Mouse (Mus musculus): ENCODE measurements around the gene Dnah7c. TPM values are rescaled to one million over a fixed set of nuclear protein-coding genes. Genes with fewer than 3 reads are reported as not detected.
A peak's percentile ranks its signal among the peaks of the same experiment; 100 is the strongest.
"Not testable (repeated sequence)": the region's sequence is repeated elsewhere in the genome, so short reads cannot be mapped to it uniquely, and the experiment has no call there.

Dnah7c gene
- polyA plus RNA-seq, 1 experiment from 2014 or later, result 0.15 TPM

- not testable (repeated sequence) for H3K27me3 ChIP-seq; H3K27ac ChIP-seq (replicated peaks); H3K4me3 ChIP-seq; ATAC-seq (replicated peaks); H3K4me1 ChIP-seq; H3K9me3 ChIP-seq; H3K9ac ChIP-seq (replicated peaks); H3K4me2 ChIP-seq (replicated peaks); H3K36me3 ChIP-seq
- WGBS, result 80% methylated on average over 3 of the region's 3 CpGs
Measured at GRCm38 (mm10) chr1:46764600-46764999, 339.2 kb downstream of the Dnah7c start.

GRCm38 (mm10) chr1:46769318-46769717, 343.9 kb downstream of the Dnah7c start:
- not testable (repeated sequence) for ATAC-seq (replicated peaks); H3K4me1 ChIP-seq

DNA sequence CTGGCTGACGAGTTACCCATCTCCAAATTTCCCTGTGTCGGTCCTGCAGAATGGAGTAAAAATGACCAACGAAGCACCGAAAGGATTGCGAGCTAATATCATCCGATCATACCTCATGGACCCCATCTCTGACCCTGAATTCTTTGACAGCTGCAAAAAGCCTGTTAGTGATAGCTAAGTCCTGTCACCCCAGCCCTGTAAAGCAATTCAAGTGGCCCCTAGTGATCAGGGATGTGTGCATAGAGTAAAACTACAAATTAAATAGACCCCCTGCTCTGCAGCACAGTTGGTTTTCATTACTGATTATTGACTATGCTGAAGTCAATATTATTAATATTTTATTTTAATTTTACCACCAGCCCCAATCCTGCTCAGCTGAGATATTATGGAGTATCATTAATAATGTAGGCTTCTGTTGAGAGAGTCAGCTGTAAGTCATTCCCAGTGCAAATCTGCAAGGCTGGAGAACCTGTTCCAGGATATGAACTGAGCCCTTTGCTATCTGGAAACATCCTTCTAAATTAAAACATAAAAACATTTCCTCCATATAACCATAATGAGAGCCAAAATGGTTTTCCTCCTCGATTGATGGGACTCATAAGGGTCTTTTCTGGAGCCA, 344.8 kb downstream of the Dnah7c start:
- H3K9me3 ChIP-seq; H3K36me3 ChIP-seq; H3K27ac ChIP-seq (replicated peaks); H3K4me2 ChIP-seq (replicated peaks); H3K4me1 ChIP-seq; H3K27me3 ChIP-seq; ATAC-seq (replicated peaks); H3K9ac ChIP-seq (replicated peaks); H3K4me3 ChIP-seq: not testable (repeated sequence)
- WGBS, result 89% methylated on average over 7 of the region's 7 CpGs

More at GRCm38 (mm10) chr1:46769318-46769717, 343.9 kb downstream of the Dnah7c start:
- not testable (repeated sequence) for H3K4me2 ChIP-seq (replicated peaks); H3K27me3 ChIP-seq; H3K36me3 ChIP-seq; H3K9me3 ChIP-seq; H3K27ac ChIP-seq (replicated peaks); H3K4me3 ChIP-seq; H3K9ac ChIP-seq (replicated peaks)

DNA sequence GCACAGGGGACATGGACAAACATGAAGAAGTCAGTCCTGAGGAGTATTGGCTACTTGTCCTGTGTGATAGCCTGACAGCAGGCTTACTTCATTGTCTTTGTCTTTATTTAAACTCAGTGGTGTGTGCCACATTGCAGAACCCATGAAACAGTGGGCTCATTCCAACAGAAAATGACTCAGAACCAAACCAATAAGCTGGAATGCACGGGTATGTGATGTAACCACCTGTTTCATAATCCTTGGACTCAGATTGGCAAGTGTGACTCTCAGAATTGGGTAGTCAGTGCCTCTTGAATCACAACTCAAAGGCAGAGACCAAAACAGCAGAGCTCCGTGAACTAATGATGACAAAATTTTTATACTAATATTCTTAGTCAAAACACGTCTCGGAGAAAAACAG, 356.8 kb downstream of the Dnah7c start:
- not testable (repeated sequence) for H3K27me3 ChIP-seq; H3K36me3 ChIP-seq; H3K9ac ChIP-seq (replicated peaks); H3K9me3 ChIP-seq; H3K4me3 ChIP-seq; H3K4me1 ChIP-seq; H3K27ac ChIP-seq (replicated peaks); ATAC-seq (replicated peaks); H3K4me2 ChIP-seq (replicated peaks)
- 85% methylated on average over 4 of the region's 4 CpGs for WGBS

DNA sequence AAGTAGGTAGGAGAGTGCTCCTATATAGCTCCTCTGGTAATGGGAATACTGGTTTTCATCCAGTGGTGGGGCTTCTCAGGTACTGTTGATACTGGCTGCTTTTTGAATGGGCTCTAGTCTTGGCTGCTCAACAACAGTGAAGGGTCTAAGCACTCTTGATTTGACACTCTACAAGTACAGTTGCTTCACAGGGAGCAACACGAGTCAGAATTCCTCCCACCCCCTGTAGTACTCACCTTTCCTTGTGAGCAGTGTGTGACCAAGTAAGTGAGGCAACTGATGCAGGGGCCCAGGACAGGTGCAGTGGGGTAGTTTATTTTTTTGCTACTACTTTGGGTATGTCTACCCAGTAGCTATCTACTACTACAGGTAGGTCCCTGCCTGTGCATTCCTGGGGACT, 379.7 kb downstream of the Dnah7c start:
- 94% methylated on average over 1 of the region's 1 CpGs for WGBS
- H3K4me1 ChIP-seq, result no peaks in the 10 kb centered on the region
- ATAC-seq (replicated peaks), result no peak
- H3K9ac ChIP-seq (replicated peaks), result no peak overlapping the region
- H3K4me3 ChIP-seq, result no peak overlapping the region
- no peaks in the 10 kb centered on the region for H3K36me3 ChIP-seq
- H3K9me3 ChIP-seq, result no peaks in the 10 kb centered on the region
- no peaks in the 10 kb centered on the region for H3K27me3 ChIP-seq
- no peak overlapping the region for H3K4me2 ChIP-seq (replicated peaks)
- no peak overlapping the region for H3K27ac ChIP-seq (replicated peaks)

GRCm38 (mm10) chr1:46808630-46809029, 383.2 kb downstream of the Dnah7c start:
- not testable (repeated sequence) for ATAC-seq (replicated peaks); H3K9me3 ChIP-seq; H3K36me3 ChIP-seq; H3K9ac ChIP-seq (replicated peaks); H3K4me1 ChIP-seq; H3K4me3 ChIP-seq; H3K4me2 ChIP-seq (replicated peaks); H3K27ac ChIP-seq (replicated peaks); H3K27me3 ChIP-seq
- 90% methylated on average over 4 of the region's 4 CpGs for WGBS

- H3K27ac ChIP-seq (replicated peaks), result no peak overlapping the region
- no peaks in the 10 kb centered on the region for H3K4me1 ChIP-seq
- H3K4me2 ChIP-seq (replicated peaks), result no peak overlapping the region
- no peak overlapping the region for H3K4me3 ChIP-seq
- ATAC-seq (replicated peaks), result no peak
- H3K36me3 ChIP-seq, result peaks cover 34% of the 10 kb centered on the region
- no peaks in the 10 kb centered on the region for H3K27me3 ChIP-seq
- no peaks in the 10 kb centered on the region for H3K9me3 ChIP-seq
- no peak overlapping the region for H3K9ac ChIP-seq (replicated peaks)
- 95% methylated on average over 5 of the region's 5 CpGs for WGBS
Measured at GRCm38 (mm10) chr1:46817934-46818333, 392.5 kb downstream of the Dnah7c start.

DNA sequence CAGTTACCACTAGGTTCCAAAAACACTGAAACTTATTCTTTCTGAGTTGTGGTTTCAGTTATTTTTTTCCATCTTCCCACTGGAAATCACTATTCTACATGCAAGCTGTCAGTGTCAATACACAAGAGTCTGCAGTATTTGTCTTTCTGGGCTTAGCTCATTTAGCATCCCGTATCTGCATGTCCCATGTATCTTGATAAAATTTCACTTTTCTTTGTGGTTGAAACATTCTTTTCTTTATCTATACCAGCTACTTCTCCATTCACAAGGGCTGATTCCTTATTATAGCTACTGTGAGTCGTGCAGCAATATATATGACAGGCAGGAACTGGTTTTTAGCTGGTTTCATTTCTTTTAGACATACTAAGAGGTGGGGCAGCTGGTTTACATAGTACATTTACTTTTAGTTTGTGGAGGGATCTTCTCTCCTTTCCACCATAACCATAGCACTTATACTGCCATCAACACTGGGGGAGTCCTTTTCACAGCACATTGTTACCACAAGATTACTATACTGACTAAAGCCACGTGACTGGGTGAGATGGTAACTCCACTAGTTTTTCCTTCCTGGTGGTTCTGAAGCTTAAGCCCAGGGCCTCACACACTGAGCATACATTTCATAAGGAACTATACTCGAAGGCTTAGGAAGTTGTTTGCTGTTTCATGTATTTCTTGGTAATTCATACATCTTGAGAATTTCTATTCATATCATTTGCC, 397.0 kb downstream of the Dnah7c start:
- H3K4me1 ChIP-seq, result no peaks in the 10 kb centered on the region
- H3K27ac ChIP-seq (replicated peaks), result no peak overlapping the region
- H3K27me3 ChIP-seq, result no peaks in the 10 kb centered on the region
- no peak overlapping the region for H3K4me2 ChIP-seq (replicated peaks)
- 87% methylated on average over 4 of the region's 4 CpGs for WGBS
- H3K4me3 ChIP-seq, result no peak overlapping the region
- no peak overlapping the region for H3K9ac ChIP-seq (replicated peaks)
- H3K36me3 ChIP-seq, result peaks cover 37% of the 10 kb centered on the region
- no peaks in the 10 kb centered on the region for H3K9me3 ChIP-seq
- ATAC-seq (replicated peaks), result no peak

GRCm38 (mm10) chr1:46830066-46830843, 404.9 kb downstream of the Dnah7c start:
- Histone ChIP-seq H3K4me2 (replicated peaks) (no peak overlapping the region), H3K4me1 (peaks cover 8% of the 10 kb centered on the region), H3K27me3 (peaks cover 5% of the 10 kb centered on the region; the same call in 1 of the 2 replicates), H3K9ac (replicated peaks) (no peak overlapping the region), H3K9me3 (no peaks in the 10 kb centered on the region), H3K36me3 (peaks cover 14% of the 10 kb centered on the region), H3K27ac (replicated peaks) (no peak overlapping the region), H3K4me3 (no peak overlapping the region)
- peak; percentile 96 for ATAC-seq (replicated peaks)
- WGBS, result 6% methylated on average over 2 of the region's 2 CpGs

DNA sequence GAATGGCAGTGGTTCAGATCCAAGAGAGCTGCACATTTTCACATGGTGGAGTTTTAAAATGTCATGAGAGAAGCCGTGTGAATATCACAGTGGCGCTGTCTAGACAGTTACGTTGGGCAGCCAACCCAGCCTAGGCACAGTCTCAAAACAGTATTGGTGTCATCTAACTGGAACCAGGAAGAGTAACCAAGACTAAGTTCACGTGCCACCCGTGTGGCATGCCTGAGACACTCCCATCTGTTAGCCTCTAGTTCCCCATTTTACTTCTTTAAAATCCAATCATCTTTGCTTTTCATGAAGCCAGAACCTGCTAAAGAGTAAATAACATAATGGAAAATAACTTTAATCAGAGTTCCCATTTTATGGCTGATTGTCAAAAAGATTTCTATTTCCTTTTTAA, 406.5 kb downstream of the Dnah7c start:
- Histone ChIP-seq H3K27ac (replicated peaks) (no peak overlapping the region), H3K36me3 (peaks cover 17% of the 10 kb centered on the region), H3K4me1 (peaks cover 8% of the 10 kb centered on the region), H3K9me3 (no peaks in the 10 kb centered on the region), H3K27me3 (peaks cover 8% of the 10 kb centered on the region; the same call in 1 of the 2 replicates), H3K4me3 (no peak overlapping the region), H3K4me2 (replicated peaks) (no peak overlapping the region), H3K9ac (replicated peaks) (no peak overlapping the region)
- 93% methylated on average over 5 of the region's 5 CpGs for WGBS
- ATAC-seq (replicated peaks), result no peak

DNA sequence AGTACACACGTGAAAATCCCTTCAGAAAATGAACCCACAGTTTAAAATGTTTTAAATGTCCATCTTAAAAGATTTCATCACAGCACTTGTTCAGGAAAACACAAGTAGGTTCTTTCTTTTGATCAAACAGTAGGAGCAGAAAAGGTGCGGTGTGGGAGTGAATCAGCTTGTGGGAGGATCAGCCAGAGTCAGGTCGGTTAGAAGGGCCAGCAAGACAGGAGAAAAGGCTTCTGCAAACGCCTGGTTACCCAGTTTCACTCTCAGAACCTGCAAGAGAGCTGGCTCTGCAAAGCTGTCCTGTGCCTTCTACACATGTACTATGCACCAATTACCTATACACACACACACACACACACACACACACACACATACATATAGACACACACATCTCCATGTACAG, 418.0 kb downstream of the Dnah7c start:
- Histone ChIP-seq H3K36me3 (no peaks in the 10 kb centered on the region), H3K27me3 (no peaks in the 10 kb centered on the region), H3K4me3 (no peak overlapping the region), H3K4me1 (0 out of 2 replicates have a peak, but pooled peaks cover 4% of the 10 kb centered on the region), H3K9me3 (no peaks in the 10 kb centered on the region), H3K4me2 (replicated peaks) (no peak overlapping the region), H3K27ac (replicated peaks) (no peak overlapping the region), H3K9ac (replicated peaks) (no peak overlapping the region)
- 58% methylated on average over 4 of the region's 4 CpGs for WGBS
- no peak for ATAC-seq (replicated peaks)

GRCm38 (mm10) chr1:46844281-46844680, 418.9 kb downstream of the Dnah7c start:
- no peak overlapping the region for H3K27ac ChIP-seq (replicated peaks)
- H3K27me3 ChIP-seq, result no peaks in the 10 kb centered on the region
- H3K4me2 ChIP-seq (replicated peaks), result no peak overlapping the region
- no peak overlapping the region for H3K4me3 ChIP-seq
- no peaks in the 10 kb centered on the region for H3K9me3 ChIP-seq
- 0 out of 2 replicates have a peak, but pooled peaks cover 4% of the 10 kb centered on the region for H3K4me1 ChIP-seq
- no peak overlapping the region for H3K9ac ChIP-seq (replicated peaks)
- no peak for ATAC-seq (replicated peaks)
- no peaks in the 10 kb centered on the region for H3K36me3 ChIP-seq
- WGBS, result 67% methylated on average over 2 of the region's 2 CpGs
